Mouse (Mus musculus): ENCODE results near the gene Scn3a.

DNA sequence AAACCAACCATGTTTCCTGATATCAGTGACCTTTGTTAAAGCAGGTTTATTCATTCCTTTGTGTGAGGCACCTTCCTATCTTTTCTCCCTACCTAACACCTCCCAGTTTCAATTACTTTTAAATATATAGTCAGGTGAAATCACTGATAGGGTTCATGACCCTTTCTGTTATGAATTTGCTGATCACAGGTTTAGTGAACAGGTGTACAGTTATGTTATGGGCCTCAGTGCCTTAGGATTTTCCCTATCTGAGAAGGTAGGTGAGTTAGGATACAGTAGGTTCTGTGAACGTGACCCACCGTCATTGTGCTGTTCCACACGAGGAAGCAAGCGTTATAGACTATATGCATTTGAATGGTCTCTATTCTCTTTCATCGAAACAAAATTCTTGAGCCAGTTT lies 101.7 kb downstream of the Scn3a start:
- TF ChIP-seq CTCF (IDR thresholded peaks at IDR 0.05; ENCODE audit: control insufficient read depth, insufficient read depth, insufficient read length) (no peak), MAX (IDR thresholded peaks at IDR 0.05) (no peak), MYOD1 (IDR thresholded peaks at IDR 0.05; ENCODE audit: control insufficient read depth, insufficient read length, low read depth) (no peak), FOSL1 (IDR thresholded peaks at IDR 0.05; ENCODE audit: insufficient read depth, low read length, poor library complexity, severe bottlenecking) (no peak), USF1 (IDR thresholded peaks at IDR 0.05; ENCODE audit: low read depth) (no peak), CEBPB (IDR thresholded peaks at IDR 0.05; ENCODE audit: low read depth) (no peak), MYOG (IDR thresholded peaks at IDR 0.05; ENCODE audit: control insufficient read depth, extremely low read depth, insufficient read length) (no peak)

Measured in C2C12 (cell line).